Mouse (Mus musculus) A20 (cell line): Measurements from ENCODE around the gene Med13l.
A peak's percentile ranks its signal among the peaks of the same experiment; 100 is the strongest.

Experiments used
- DNase-seq: peaks from one replicate; pipeline ENCODE4 v3.0.0-alpha.2; 2011; ENCODE audit warnings: low read depth, low spot score

Med13l gene

GRCm38 (mm10) chr5:118773866-118774265 lies 213.4 kb downstream of the Med13l start:
- DNase-seq, result peak; percentile 59

GRCm38 (mm10) chr5:118776396-118776795 lies 215.9 kb downstream of the Med13l start:
- no peak for DNase-seq

GRCm38 (mm10) chr5:118781598-118781997 lies 221.1 kb downstream of the Med13l start:
- peak; percentile 56 for DNase-seq

- no peak for DNase-seq
These were observed 221.7 kb downstream of the Med13l start for GRCm38 (mm10) chr5:118782139-118782538.

GRCm38 (mm10) chr5:118789226-118789625 lies 228.7 kb downstream of the Med13l start:
- DNase-seq, result no peak

GRCm38 (mm10) chr5:118789776-118790175 lies 229.3 kb downstream of the Med13l start:
- no peak for DNase-seq

GRCm38 (mm10) chr5:118797811-118798210 lies 237.3 kb downstream of the Med13l start:
- DNase-seq, result no peak

GRCm38 (mm10) chr5:118801592-118801991 lies 241.1 kb downstream of the Med13l start:
- DNase-seq, result no peak

GRCm38 (mm10) chr5:118802036-118802435 lies 241.6 kb downstream of the Med13l start:
- DNase-seq, result no peak

- no peak for DNase-seq
These were observed 248.5 kb downstream of the Med13l start for GRCm38 (mm10) chr5:118808946-118809345.

GRCm38 (mm10) chr5:118809588-118809987 lies 249.1 kb downstream of the Med13l start:
- no peak for DNase-seq

- DNase-seq, result no peak
These were observed 251.2 kb downstream of the Med13l start for GRCm38 (mm10) chr5:118811690-118812089.

GRCm38 (mm10) chr5:118812421-118812820 lies 251.9 kb downstream of the Med13l start:
- no peak for DNase-seq

GRCm38 (mm10) chr5:118812947-118813401 lies 252.5 kb downstream of the Med13l start:
- no peak for DNase-seq

- peak; percentile 13 for DNase-seq
These were observed 253.6 kb downstream of the Med13l start for GRCm38 (mm10) chr5:118814052-118814451.
